Mouse (Mus musculus) brain, embryonic 14.5 days (tissue): ENCODE measurements around the gene Spi1. TPM values are rescaled to one million over a fixed set of nuclear protein-coding genes. Genes with fewer than 3 reads are reported as not detected.

Experiments used
- DNase-seq: peaks from one replicate; pipeline ENCODE4 v3.0.0-alpha.2; 2011; ENCODE audit warnings: low read depth
- CTCF ChIP-seq: fragments of 200-500 bp; IDR thresholded peaks from 2 replicates; pipeline ENCODE4 v1.5.1; 2012; ENCODE audit warnings: inconsistent platforms, mild to moderate bottlenecking, moderate library complexity, borderline replicate concordance; ENCODE audit not compliant: insufficient read depth, insufficient read length; ENCODE audit errors: extremely low read depth
- POLR2A ChIP-seq: fragments of 200-500 bp; IDR thresholded peaks from 2 replicates; pipeline ENCODE4 v1.6.1; 2012; ENCODE audit warnings: mild to moderate bottlenecking, inconsistent platforms, borderline replicate concordance; ENCODE audit not compliant: poor library complexity, insufficient read depth, insufficient read length, severe bottlenecking; ENCODE audit errors: extremely low read depth
- polyA plus RNA-seq: library from polyadenylated mRNA; depleted of rRNA; stranded (reverse); fragments of >200 nt; gene quantifications from 2 replicates; pipeline ENCODE4 v1.2.3, GENCODE M21; 2012

Gene Spi1
- polyA plus RNA-seq, 1 experiment, result 5.3 TPM

DNA sequence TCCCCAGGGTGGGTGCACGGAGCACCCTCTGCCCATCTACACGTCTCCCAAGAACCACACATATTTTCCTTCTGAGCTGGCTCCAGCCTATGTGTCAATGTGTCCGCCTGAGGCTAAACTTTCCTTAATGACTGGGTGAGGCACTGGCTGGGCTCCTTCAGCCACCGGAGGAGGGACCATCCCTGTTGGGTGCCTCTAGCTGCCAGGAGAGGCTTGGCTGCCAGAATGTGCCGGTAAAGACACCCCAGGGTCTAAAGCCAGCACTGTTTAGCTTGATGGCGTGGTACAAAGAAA is 13.4 kb upstream of the Spi1 start:
- TF ChIP-seq CTCF (no peak), POLR2A (no peak)
- DNase-seq, result no peak

DNA sequence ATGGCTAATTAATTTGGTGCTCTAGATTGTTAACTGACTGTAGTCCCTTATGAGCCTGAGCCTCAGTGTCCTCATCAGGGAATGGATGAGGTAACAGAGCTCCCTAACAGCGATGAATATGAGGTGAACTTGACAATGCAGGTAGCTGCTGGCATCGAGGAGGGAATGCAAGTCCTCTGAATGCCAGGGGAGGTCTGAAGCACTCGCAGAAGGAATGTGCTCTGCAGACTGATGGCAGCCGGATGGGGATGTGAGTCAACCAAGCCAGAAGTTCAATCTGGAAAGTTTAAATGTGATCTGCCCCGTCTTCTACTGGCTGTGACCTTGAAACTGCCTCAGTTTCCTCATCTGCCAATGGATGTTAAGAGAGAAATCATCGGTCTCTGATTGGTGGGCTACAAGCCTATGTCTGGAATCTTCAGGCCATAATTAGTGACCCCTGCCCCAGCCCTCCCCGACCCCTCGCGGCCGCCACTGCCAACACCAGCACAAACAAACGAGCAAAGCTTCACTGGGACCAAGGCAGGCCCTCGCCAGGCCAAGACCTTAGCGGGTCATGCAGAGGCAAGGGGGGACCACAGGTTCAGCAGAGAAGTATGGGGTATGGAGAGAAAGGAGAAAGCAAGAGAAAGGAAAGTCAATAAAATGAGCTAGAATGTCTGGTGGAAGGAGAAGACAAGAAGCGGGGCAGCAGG is 12.7 kb upstream of the Spi1 start:
- TF ChIP-seq CTCF, result no peak
- no peak for TF ChIP-seq POLR2A

DNA sequence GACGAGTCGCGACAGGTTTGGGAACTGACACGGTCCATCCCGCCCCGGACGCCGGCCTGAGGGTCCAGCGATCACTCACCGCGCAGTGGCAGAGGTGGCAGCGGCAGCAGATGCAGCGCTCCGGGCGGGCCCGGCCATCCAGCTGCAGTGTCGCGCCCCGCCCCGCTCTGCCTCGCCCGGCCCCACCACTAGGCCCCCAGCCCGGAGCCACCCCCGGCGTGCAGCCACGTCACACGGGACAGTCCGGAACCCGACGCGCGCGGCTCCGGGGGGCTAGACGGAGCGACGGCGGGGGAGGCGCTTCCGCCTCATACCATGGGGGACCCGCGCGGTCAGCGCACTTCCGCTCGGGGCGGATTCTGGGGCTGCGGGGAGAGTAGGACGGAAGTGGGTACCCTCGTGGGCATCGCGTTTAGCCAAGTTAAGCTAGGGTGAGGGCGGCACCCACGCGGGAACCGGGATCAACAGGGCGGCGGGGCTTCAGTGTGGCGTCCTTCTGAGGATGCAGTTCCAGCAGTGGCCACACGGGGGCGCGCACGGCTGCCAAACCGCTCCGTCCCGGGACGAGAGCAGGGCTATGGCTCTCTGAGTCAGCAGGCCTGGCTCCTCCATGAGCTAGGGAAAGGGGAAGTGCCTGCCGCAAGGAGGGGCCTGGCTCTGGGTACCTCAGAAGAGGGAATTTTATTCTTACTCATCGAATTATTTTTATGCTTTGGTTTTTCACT is 12.0 kb upstream of the Spi1 start, which contains the start of gene Slc39a13:
Slc39a13 (minus strand) TSS at position 342 of the 725 bp plus-strand sequence.
- DNase-seq, result peak; percentile 98
- TF ChIP-seq CTCF (peak; percentile 98), POLR2A (peak; percentile 24; the same call in 1 of the 2 replicates)

More for the DNA sequence above, 12.7 kb upstream of the Spi1 start:
- peak; percentile 15 for DNase-seq

DNA sequence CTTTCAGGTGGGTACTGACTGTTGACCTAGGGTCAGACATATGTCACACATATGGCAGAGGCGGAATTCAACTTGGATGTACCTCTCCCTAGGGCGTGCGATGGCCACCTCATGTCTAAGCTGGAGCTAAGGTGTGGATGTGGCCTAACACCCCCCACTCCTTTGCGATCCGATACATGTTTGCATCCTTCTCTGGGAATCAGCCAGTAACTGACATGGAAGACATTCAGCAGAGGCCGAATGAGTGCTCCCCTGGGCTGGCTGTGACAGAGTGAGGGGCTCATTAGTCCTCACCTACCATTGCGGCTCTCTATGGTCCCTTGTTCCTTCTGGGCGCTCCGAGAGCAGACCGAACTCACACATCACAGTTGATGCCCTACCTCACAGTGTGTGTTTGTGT is 11.1 kb upstream of the Spi1 start:
- TF ChIP-seq CTCF (no peak), POLR2A (no peak)
- DNase-seq, result no peak

DNA sequence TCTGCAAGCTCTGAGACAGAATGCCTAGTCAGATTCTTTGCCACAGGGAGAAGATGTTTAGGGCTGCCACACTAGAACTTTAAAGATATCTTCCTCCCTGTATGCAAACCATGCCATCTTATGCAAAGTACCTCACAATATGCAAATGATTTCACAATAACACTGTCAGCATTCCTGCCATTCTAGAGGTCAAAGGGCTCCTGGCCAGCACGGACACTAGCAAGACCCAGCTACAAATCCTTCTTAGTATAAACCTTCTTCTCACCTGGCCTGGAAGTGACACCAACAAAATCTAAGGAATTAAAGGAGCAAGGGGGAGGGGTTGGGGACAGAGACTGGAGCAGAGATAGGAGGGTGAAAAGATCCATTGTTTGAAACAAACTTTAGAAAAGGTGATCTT is 10.1 kb upstream of the Spi1 start:
- no peak for TF ChIP-seq CTCF
- TF ChIP-seq POLR2A, result no peak

DNA sequence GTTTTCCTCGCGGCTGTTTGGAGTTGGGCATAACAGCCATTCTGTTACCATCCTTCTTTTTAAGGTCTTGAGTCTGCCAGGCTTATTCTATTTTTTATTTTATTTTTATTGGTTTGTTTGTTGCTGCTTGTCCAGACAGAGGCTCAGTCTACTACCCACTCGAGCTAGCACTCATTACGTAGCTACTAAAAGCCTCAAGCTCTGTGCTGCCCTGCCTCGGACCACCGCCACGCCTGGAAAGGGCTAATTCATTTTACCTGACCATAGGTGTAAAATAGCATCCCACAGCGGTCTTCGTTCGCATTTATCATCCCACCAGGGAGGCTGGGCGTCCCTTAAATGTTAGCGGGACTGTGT is 4.3 kb upstream of the Spi1 start:
- DNase-seq, result no peak
- no peak for TF ChIP-seq CTCF
- no peak for TF ChIP-seq POLR2A

More for the DNA sequence above, 10.1 kb upstream of the Spi1 start:
- no peak for DNase-seq

DNA sequence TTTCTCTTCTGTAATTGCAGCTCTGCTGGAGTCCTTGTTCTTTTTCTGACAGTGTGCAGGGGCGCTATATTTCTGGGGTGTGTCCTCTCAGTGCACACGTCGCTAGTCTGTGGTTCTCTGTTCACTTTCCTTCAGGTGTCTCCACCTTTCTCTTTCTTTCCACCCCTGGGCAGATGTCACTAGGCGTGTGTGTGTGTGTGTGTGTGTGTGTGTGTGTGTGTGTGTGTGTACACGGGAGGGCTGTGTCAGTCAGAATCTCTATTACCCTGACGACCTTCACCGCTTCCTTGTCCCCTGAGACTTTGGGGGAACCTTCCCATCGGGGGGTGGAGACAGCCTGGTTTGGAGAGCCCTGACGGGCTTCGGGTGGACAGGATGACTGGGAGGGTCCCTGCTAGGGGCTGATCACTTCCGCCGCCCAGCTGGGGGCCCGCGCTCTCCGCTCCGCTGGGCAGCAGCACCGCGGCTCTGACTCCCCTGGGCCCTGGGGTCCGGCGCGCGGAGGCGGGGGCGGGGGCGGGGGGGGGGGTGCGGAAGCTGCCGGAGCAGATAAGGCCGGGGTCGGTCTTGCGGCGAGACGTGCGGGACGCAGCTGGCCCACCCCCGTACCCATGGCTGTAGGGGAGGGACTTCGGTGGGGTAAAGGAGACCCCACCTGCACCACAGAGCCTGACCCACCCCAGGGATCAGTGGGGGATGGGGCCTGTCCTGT is 3.7 kb upstream of the Spi1 start:
- peak; percentile 39 for DNase-seq
- no peak for TF ChIP-seq CTCF
- no peak for TF ChIP-seq POLR2A

DNA sequence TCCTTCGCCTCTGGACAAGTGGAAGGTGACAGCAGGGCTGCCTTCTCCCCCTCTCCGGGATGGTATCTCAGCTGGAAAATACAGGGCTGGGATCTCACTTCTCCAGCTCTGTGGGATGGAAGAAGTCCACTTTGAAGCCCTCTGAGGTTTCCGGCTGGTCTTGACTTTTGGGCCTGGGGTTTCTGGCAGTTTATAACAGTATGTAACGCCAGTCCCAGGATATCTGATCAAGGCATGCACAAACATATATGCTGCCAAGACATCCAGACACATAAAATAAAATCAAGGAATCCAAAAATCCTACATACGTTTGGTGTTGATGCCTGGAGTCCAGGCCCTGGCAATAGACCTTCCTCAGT is 3.2 kb upstream of the Spi1 start:
- peak; percentile 10 for DNase-seq
- no peak for TF ChIP-seq CTCF
- no peak for TF ChIP-seq POLR2A

DNA sequence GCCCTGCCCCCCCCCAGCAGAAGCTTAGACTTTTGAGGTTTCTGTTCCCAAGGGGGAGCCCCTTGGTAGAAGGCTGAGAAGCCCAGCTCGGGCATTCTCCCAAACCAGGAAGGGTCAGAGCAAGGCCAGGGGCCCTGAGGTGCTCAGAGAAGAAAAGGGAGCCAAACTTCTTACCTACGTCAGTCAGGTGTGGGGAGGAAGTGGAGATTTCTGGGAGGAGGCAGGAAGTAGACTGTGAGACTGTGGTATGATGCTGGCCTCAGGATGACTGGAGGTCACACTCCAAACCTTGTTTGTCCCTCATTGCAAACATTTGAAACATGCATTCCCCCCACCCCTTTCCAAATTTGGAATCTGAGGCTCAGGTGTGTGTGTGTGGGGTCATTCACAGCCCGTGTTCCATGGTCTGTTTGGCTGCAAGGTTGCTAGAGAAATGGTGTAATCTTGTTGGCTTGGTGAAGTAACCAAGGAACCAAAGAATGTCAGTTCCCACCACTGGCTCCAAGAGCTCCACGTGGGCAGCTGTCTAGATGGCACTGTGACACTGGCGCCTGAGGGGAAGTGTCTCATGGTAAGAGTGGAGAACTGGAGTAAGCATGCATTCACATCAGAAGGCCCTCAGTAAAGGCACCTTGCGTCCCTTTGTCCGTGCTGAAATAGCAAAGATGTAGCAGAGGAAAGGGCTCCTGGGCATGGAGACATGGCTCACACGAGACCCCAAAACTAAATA is 1.2 kb upstream of the Spi1 start:
- no peak for TF ChIP-seq POLR2A
- no peak for TF ChIP-seq CTCF
- no peak for DNase-seq

DNA sequence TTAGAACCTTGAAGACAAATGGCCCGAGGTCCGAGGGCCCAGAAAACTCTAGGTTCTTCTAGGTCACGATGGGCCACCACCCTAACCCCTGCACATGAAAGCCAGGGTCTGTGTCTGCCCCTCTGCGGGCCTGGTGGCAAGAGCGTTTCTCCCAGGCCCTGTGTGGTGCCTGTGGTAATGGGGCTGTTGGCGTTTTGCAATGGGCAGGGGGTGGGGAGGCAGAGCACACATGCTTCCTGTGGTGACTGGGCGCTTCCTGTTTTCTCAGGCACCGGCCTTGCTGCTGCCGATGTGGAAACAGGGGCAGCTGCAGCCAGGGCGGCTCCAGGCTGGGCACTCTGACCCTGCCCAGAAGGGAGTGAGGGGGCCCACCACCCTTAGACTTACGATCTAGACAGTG is 654 bp downstream of the Spi1 start:
- DNase-seq, result no peak
- TF ChIP-seq POLR2A (no peak), CTCF (no peak)

DNA sequence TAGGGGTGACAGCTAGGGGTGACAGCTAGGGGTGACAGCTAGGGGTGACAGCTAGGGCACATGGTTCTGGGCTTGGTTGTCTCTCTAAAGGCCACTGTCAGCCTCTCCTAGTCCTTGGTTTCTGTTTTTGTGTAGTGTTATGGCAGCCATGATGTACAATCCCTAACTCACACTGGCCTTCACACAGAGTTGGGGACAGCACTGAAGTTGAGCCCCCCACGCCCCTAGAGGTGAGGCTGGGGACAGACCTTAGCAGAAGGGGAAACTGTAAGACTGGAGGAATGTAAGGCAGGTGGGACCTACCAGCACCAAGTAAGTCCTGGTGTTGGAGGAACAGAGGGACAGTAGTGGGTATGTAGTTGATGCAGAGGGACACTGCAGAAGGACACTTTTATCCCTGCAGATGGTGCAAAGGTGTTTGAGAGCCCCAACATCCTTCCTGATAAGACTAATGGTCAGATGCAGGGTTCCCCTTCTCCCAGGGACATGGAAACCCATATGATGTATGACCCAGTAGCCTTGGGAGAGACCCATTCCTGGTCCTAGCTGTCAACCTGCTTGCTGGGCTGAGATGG is 1.3 kb downstream of the Spi1 start:
- TF ChIP-seq POLR2A (no peak), CTCF (no peak)
- no peak for DNase-seq
